Mouse (Mus musculus) thymus, postnatal 14 days (tissue): ENCODE results near the gene 1700017B05Rik.
"Not testable (repeated sequence)": the region's sequence is repeated elsewhere in the genome, so short reads cannot be mapped to it uniquely, and the experiment has no call there.

Source experiments
- DNase-seq: peaks from one replicate; pipeline ENCODE4 v3.0.0; 2021

Gene 1700017B05Rik

GRCm38 (mm10) chr9:57244106-57244685 lies 18.2 kb downstream of the 1700017B05Rik start:
- no peak for DNase-seq

- DNase-seq, result no peak
Observed at GRCm38 (mm10) chr9:57242916-57243315, 19.5 kb downstream of the 1700017B05Rik start.

DNA sequence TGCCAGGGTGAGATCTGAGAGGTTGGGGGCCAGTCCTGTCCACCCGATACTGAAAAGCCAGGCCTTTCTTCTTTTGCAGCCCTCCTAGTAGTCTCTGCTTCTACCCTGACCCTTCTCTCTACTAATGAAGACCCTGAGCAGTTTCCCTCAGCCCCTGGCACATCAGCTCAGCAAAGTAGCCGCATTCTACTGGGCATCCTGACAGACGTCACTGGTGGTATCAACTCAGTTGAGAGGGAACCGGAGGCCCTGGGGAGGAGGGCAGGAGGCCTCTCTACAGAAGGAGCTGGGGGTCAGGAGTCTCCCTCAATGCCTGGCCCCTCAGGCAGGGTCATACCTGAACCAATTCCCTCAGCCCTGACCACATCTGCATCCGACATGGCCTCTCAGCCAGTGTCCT lies 21.3 kb downstream of the 1700017B05Rik start:
- DNase-seq, result no peak

DNA sequence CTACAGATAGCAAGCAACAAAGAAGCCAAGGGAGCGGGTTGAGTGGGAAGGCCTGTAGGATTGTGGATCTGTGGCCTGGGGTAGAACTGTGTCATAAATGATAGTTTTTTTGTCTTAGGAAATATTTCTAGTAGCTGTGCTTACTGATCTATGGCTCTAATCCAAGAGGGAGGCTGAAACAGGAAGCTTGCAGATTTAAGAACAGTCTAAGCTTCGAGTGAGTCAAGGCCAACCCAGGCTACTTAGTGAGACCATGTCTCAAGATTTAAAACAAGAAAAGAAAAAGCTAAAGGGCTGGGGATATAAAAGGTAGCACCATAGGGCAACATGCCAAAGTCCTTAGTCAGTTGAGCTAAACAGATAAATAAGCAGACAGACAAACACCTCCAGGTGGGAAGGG lies 24.2 kb downstream of the 1700017B05Rik start:
- no peak for DNase-seq

- DNase-seq, result no peak
Observed at GRCm38 (mm10) chr9:57237705-57238104, 24.7 kb downstream of the 1700017B05Rik start.

GRCm38 (mm10) chr9:57236256-57236655 lies 26.2 kb downstream of the 1700017B05Rik start, which contains the start of gene Trcg1:
Trcg1 (plus strand) TSS chr9:57236556.
- DNase-seq, result no peak

GRCm38 (mm10) chr9:57233767-57234166 lies 28.6 kb downstream of the 1700017B05Rik start:
- DNase-seq, result no peak

GRCm38 (mm10) chr9:57233142-57233541 lies 29.3 kb downstream of the 1700017B05Rik start:
- no peak for DNase-seq

DNA sequence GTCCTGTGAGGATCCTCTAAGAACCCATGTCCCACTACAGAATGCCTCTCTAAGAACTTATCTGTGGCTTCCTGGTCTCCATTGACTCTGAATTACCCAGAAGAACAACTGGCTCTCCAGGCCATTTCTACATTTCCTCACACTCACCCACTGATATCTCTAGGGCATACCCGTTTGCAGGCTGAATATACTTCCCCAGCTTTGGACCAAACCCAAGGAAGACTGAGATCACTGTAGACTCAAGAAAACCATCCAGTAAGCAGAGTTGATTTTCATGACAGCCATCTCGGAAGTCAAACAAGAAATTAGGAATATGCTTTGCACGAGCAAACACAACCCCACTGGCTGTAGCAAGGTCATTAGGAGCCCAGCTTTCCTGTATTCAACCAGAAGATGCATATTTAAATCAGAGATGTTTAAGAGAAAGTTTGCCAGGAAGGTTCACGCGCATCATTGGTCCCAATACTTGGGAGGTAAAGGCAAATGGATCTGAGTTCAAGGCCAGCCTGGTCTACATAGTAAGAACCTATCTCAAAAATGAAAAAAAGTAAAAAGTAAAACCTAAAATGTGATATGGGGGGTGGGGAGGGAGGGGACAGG lies 30.0 kb downstream of the 1700017B05Rik start:
- DNase-seq, result no peak

GRCm38 (mm10) chr9:57231536-57232255 lies 30.7 kb downstream of the 1700017B05Rik start:
- DNase-seq, result no peak

DNA sequence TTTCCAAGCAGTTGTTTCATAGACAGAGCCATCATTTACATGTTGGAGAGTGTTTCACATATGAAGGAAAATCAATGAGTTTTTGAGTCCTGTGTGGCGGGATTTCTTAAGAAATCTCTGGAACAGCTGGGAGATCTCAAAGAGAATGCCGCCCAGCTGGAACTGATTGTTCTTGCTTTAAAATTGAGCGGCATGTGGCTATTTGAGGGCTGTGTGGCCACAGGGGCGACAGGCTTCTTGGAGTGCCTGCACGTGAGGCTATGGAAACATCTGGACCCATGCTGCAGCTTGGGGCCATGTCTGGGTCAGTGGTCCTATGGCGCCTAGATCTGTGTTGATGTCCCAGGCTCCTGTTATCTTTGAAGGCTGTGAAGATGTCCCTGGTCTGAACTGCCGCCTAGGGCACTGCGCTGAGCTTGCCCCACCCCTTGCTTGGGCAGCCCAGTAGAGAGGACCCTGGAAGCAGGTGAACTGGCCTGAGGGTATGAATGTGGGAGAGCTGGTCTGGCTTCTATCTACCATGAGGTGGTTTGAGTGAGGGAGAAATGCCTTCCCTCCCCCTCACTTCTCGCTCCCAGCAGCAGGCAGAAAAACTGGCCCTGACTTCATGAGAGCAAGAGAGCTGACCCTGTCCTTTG lies 32.1 kb downstream of the 1700017B05Rik start:
- DNase-seq, result no peak

DNA sequence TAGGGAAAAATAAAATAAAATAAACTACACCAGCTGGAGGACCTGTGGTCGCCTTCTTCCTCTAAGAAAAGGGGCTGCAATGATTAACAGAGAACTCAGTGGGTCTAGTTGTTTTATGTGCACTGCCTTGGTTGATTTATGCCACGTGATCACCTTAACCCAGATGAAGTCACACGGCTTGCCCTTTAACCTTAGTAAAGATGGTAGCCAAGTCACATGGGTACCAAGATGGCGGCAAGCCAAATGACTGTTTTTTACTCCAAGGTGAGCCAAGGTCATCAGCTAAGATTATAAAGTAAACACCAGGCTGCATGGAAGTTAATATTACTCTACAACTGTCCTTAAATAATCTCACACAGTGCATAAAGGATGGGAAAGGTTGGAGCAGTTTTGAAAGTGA lies 32.7 kb downstream of the 1700017B05Rik start:
- DNase-seq, result no peak

DNA sequence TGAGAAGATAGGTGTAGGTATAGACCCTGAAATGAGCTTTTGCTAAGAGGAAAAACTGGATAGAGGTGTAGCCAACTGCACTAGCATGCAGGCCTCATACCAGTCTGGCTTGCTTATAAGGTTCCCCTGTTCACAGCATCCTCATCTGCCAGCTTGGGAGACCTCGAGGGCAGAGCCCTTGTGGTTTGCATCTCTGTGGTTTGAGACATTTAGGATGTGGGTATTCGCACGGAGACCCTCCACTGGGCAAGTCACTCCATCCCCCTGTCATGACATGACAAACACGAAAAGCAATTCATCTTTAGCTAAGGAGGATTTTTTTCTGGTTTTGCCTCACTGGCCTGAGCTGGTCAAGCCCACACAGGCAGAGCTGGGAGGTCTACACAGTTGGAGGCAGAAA lies 34.2 kb downstream of the 1700017B05Rik start:
- no peak for DNase-seq

- DNase-seq, result no peak
Observed at GRCm38 (mm10) chr9:57227203-57227602, 35.2 kb downstream of the 1700017B05Rik start.

- not testable (repeated sequence) for DNase-seq
Observed at GRCm38 (mm10) chr9:57226628-57227122, 35.7 kb downstream of the 1700017B05Rik start.

- DNase-seq, result no peak
Observed at GRCm38 (mm10) chr9:57225780-57226627, 36.4 kb downstream of the 1700017B05Rik start.

DNA sequence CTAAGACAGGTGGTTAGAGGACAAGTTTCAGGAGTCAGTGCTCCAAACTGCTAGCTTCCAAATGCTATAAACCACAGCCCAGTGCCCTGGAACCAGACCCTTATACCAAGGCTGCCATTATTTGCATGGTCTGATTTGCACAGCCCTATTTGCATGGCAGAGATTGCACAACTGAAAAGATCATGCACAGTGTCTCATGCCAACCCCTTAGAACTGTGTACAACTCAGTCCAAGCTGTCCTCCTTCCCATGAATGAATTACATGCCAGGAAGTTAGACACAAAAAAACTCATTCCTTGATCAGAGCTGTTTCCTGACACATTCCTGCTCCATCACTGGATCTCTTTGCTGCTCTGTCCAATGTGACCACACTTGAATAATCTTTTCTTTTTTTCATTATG lies 39.1 kb downstream of the 1700017B05Rik start:
- DNase-seq, result no peak

GRCm38 (mm10) chr9:57220356-57220755 lies 42.1 kb downstream of the 1700017B05Rik start:
- peak; percentile 53 for DNase-seq

DNA sequence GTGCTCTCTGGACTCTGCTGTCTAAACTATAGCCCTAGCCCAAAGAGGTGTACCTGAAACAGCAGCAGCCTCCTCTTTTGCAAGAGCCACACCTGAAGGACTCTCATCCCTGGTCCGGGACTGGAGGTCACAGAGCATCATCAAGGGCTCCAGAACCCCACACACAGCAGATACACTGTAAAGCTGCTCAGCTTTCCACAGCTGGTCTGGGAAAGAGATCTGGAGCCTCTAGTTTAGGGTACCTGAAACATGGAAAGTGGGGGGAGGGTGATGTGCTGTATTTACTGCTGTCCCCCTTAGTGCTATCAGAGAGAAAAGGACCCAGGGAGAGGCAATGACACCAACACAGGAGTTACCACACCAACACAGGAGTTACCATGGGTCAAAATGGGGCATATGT lies 42.9 kb downstream of the 1700017B05Rik start:
- no peak for DNase-seq

- DNase-seq, result no peak
Observed at GRCm38 (mm10) chr9:57218776-57219175, 43.6 kb downstream of the 1700017B05Rik start.

DNA sequence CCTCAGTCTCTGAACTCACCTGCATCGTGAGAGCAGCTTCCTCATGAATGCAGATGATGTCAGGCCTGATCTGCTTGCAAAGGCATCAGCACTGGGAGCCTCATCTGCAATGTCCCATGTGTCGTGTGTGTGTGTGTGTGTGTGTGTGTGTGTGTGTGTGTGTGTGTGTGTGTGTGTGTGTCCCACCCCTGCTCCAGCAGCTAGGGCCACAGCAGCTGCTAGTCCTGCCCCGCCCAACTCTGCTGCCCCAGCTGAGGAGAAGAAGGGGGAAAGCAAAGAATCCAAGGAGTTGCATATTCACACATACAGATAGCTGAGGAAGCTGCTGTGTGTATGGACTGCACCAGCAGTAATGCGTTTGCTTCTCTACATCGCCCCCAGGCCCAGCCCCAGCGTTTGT lies 45.2 kb downstream of the 1700017B05Rik start:
- no peak for DNase-seq

DNA sequence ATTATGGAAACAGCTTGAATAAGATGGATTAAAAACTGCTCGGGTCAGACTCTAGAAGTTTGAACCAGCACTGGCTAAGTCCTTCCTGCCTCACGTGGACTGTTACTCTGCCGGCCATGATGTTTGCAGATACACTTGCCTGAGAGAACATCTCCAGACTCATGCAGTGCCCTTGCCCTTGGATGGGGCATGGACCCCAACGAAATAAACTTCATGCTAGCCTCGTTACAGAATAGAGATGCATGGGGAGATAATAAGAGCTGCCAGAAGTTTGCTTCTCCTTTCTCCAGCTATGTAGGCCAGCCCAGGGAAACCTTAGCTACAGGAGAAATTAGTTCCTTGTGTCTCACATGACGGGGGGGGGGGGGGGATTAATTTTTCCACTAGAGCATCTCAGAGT lies 47.9 kb downstream of the 1700017B05Rik start:
- DNase-seq, result no peak
